Mouse (Mus musculus) c-Kit-positive CD71-positive TER-119-negative erythroid progenitor cells, embryonic 14.5 days (primary cell): Measurements from ENCODE around the gene Col6a2.

Experiments
- DNase-seq: peaks from one replicate; pipeline ENCODE4 v3.0.0-alpha.2; 2013; ENCODE audit warnings: low read depth

Gene Col6a2

DNA sequence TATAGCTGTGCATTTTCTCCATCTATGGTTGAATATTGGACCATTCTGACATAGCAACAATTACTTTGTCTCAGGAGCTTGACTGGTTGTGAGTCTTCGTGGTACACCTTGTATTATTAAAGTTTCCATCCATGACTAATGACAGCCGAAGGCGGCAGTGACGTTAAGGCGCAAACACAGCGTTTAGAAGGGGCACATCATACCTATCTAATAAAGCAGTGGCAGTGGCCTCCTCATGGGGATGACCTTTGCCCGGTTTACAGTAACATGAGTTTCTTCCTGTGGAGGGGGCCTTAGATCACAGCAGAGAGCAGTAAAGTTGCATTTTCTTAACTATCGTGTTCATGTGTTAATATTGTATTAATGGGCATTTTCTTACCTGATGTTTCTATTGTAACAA is 75.2 kb downstream of the Col6a2 start:
- DNase-seq: no peak

DNA sequence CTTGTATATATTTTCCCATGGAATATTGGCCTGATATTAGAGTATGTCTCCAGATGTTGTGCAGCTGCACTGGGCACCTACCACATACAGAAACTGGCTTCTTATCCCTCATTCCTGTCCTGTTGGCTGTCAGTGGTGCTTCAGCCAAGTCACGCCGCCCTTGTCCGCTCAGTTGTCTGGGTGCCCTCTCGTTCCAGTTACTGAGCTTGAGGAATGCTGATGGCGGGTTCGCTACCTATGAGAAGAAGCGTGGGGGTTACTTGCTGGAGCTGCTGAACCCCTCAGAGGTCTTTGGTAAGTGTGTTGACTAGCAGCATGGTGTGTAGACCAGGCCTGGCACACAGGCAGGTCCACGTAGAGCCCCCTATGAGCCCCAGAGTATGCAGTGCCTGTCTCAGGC is 76.9 kb downstream of the Col6a2 start:
- no peak for DNase-seq
